Mouse (Mus musculus): ENCODE results near the gene Kcng1. TPM values are rescaled to one million over a fixed set of nuclear protein-coding genes. Genes with fewer than 3 reads are reported as not detected.
A peak's percentile ranks its signal among the peaks of the same experiment; 100 is the strongest.

The Kcng1 gene
- 0.06 TPM in 1 of 2 replicates, not detected in the other for total RNA-seq (2021)
- long read RNA-seq, result 0 reads

GRCm38 (mm10) chr2:168281582-168281981, at the start of gene Kcng1:
Gene Kcng1, minus strand, starts transcription at chr2:168281736.
- no peak for DNase-seq

- DNase-seq, result no peak
These were observed 49.0 kb upstream of the Kcng1 start for GRCm38 (mm10) chr2:168330421-168331070.

- DNase-seq, result no peak
These were observed 40.3 kb upstream of the Kcng1 start for GRCm38 (mm10) chr2:168321716-168322374.

GRCm38 (mm10) chr2:168320388-168321182, 39.0 kb upstream of the Kcng1 start:
- no peak for DNase-seq

GRCm38 (mm10) chr2:168314646-168315446, 33.3 kb upstream of the Kcng1 start:
- no peak for DNase-seq

GRCm38 (mm10) chr2:168312504-168312903, 31.0 kb upstream of the Kcng1 start:
- DNase-seq, result no peak

- DNase-seq, result no peak
These were observed 29.5 kb upstream of the Kcng1 start for GRCm38 (mm10) chr2:168311006-168311405.

- no peak for DNase-seq
These were observed 27.4 kb upstream of the Kcng1 start for GRCm38 (mm10) chr2:168308916-168309315.

GRCm38 (mm10) chr2:168299650-168300049, 18.1 kb upstream of the Kcng1 start:
- no peak for DNase-seq

GRCm38 (mm10) chr2:168296530-168296929, 15.0 kb upstream of the Kcng1 start:
- no peak for DNase-seq

GRCm38 (mm10) chr2:168292521-168292920, 11.0 kb upstream of the Kcng1 start:
- no peak for DNase-seq

- no peak for DNase-seq
These were observed 10.5 kb upstream of the Kcng1 start for GRCm38 (mm10) chr2:168292041-168292440.

GRCm38 (mm10) chr2:168289851-168290250, 8.3 kb upstream of the Kcng1 start:
- no peak for DNase-seq

- DNase-seq, result no peak
These were observed 7.5 kb upstream of the Kcng1 start for GRCm38 (mm10) chr2:168289016-168289415.

GRCm38 (mm10) chr2:168286987-168287386, 5.5 kb upstream of the Kcng1 start:
- no peak for DNase-seq

- DNase-seq, result no peak
These were observed 3.6 kb upstream of the Kcng1 start for GRCm38 (mm10) chr2:168285143-168285542.

- peak; percentile 76 for DNase-seq
These were observed 581 bp downstream of the Kcng1 start for GRCm38 (mm10) chr2:168280729-168281581.

GRCm38 (mm10) chr2:168274374-168274935, 7.1 kb downstream of the Kcng1 start:
- DNase-seq, result peak; percentile 78

- DNase-seq, result no peak
These were observed 8.1 kb downstream of the Kcng1 start for GRCm38 (mm10) chr2:168273387-168273786.

- DNase-seq, result peak; percentile 30
These were observed 13.5 kb downstream of the Kcng1 start for GRCm38 (mm10) chr2:168268033-168268432.

GRCm38 (mm10) chr2:168260900-168261299, 20.6 kb downstream of the Kcng1 start:
- no peak for DNase-seq
